Mouse (Mus musculus) CH12.LX (cell line): ENCODE results near the gene Slc25a38. TPM values are rescaled to one million over a fixed set of nuclear protein-coding genes. Genes with fewer than 3 reads are reported as not detected.
A peak's percentile ranks its signal among the peaks of the same experiment; 100 is the strongest.

Source experiments
- DNase-seq: peaks from one replicate; pipeline ENCODE4 v3.0.0-alpha.2; 2013; ENCODE audit errors: extremely low read depth
- H3K27ac ChIP-seq: 2 replicates; pipeline ENCODE4 v1.5.1; 2012; ENCODE audit warnings: low read depth, mild to moderate bottlenecking, control low read depth, moderate library complexity; ENCODE audit not compliant: insufficient read depth
- H3K27me3 ChIP-seq: replicated peaks from 2 replicates; pipeline ENCODE3; 2012; ENCODE audit warnings: inconsistent platforms
- H3K36me3 ChIP-seq, 2 experiments: replicated peaks in 1 of 2; 2 replicates each; pipeline versions ENCODE3 to v1.6.1; 2012; ENCODE audit warnings: inconsistent platforms in 1 of 2, low read length in 1 of 2, mild to moderate bottlenecking in 1 of 2, mixed read lengths in 1 of 2, moderate library complexity in 1 of 2; ENCODE audit not compliant: control insufficient read depth in 1 of 2, insufficient read depth in 1 of 2
- H3K4me1 ChIP-seq, 2 experiments: 2 replicates each; pipeline ENCODE4 v1.6.1; 2012; ENCODE audit warnings: inconsistent platforms in 1 of 2, moderate library complexity in 1 of 2; ENCODE audit not compliant: insufficient read depth in 2 of 2, control insufficient read depth in 1 of 2
- H3K4me2 ChIP-seq: 2 replicates; pipeline ENCODE4 v1.6.1; 2012; ENCODE audit warnings: low read depth, mild to moderate bottlenecking, control low read depth; ENCODE audit not compliant: poor library complexity, insufficient read depth, severe bottlenecking
- H3K4me3 ChIP-seq, 3 experiments: fragments of 150-350 bp in 1 of 3; sonication (generic) in 1 of 3; replicated peaks in 1 of 3; 2 replicates each; pipeline versions ENCODE3 to v1.5.1; 2011 to 2012; ENCODE audit warnings: low read depth in 2 of 3, low read length in 2 of 3, mild to moderate bottlenecking in 2 of 3, moderate library complexity in 2 of 3, control low read depth in 1 of 3, improper control_type of control experiment in 1 of 3, inconsistent platforms in 1 of 3, mixed read lengths in 1 of 3; ENCODE audit not compliant: poor library complexity in 1 of 3
- H3K79me2 ChIP-seq: replicated peaks from 2 replicates; pipeline ENCODE4 v1.6.1; 2012; ENCODE audit warnings: mild to moderate bottlenecking, moderate library complexity; ENCODE audit not compliant: control insufficient read depth, poor library complexity, insufficient read depth, severe bottlenecking; ENCODE audit errors: extremely low read depth
- H3K9ac ChIP-seq: 2 replicates; pipeline ENCODE4 v1.6.1; 2012; ENCODE audit warnings: low read depth, mild to moderate bottlenecking, control low read depth, moderate library complexity; ENCODE audit not compliant: insufficient read depth
- H3K9me3 ChIP-seq: replicated peaks from 2 replicates; pipeline ENCODE3; 2012; ENCODE audit warnings: low read length, inconsistent platforms, mixed read lengths
- CHD2 ChIP-seq: IDR thresholded peaks from 2 replicates; pipeline ENCODE4 v1.6.1; 2011; ENCODE audit warnings: low read length, improper control_type of control experiment
- CTCF ChIP-seq, 2 experiments: IDR thresholded peaks in 1 of 2; conservative IDR thresholded peaks in 1 of 2; 2 replicates each; pipeline ENCODE4 v1.5.1; 2011 to 2012; ENCODE audit warnings: low read depth in 2 of 2, low read length in 2 of 2, improper control_type of control experiment in 1 of 2, inconsistent platforms in 1 of 2, mild to moderate bottlenecking in 1 of 2, moderate library complexity in 1 of 2
- EP300 ChIP-seq: IDR thresholded peaks from 2 replicates; pipeline ENCODE4 v1.6.1; 2011; ENCODE audit warnings: low read length, improper control_type of control experiment
- ETS1 ChIP-seq: conservative IDR thresholded peaks from 2 replicates; pipeline ENCODE4 v1.6.1; 2012; ENCODE audit warnings: low read depth, mild to moderate bottlenecking, inconsistent platforms, low read length, improper control_type of control experiment, moderate library complexity
- HCFC1 ChIP-seq: IDR thresholded peaks from 2 replicates; pipeline ENCODE4 v1.6.1; 2012; ENCODE audit warnings: low read depth, mild to moderate bottlenecking, inconsistent platforms, low read length, improper control_type of control experiment
- JUN ChIP-seq: IDR thresholded peaks from 2 replicates; pipeline ENCODE4 v1.6.1; 2011; ENCODE audit warnings: low read depth, mild to moderate bottlenecking, low read length, improper control_type of control experiment, moderate library complexity; ENCODE audit not compliant: insufficient read depth
- MAFK ChIP-seq: IDR thresholded peaks from 2 replicates; pipeline ENCODE4 v1.6.1; 2011; ENCODE audit warnings: low read length, improper control_type of control experiment; ENCODE audit not compliant: insufficient replicate concordance
- MAZ ChIP-seq: IDR thresholded peaks from 2 replicates; pipeline ENCODE4 v1.6.1; 2012; ENCODE audit warnings: low read depth, mild to moderate bottlenecking, inconsistent platforms, low read length, improper control_type of control experiment, moderate library complexity
- MYC ChIP-seq: IDR thresholded peaks from 2 replicates; pipeline ENCODE4 v1.6.1; 2011; ENCODE audit warnings: low read depth, mild to moderate bottlenecking, improper control_type of control experiment, low read length
- NELFE ChIP-seq: IDR thresholded peaks from 2 replicates; pipeline ENCODE4 v1.6.1; 2011; ENCODE audit warnings: low read depth, low read length, improper control_type of control experiment
- POLR2A ChIP-seq: IDR thresholded peaks from 2 replicates; pipeline ENCODE4 v1.6.1; 2011; ENCODE audit warnings: low read depth, mild to moderate bottlenecking, improper control_type of control experiment, low read length
- SIN3A ChIP-seq: IDR thresholded peaks from 2 replicates; pipeline ENCODE4 v1.6.1; 2012; ENCODE audit warnings: low read length, improper control_type of control experiment, inconsistent platforms
- USF2 ChIP-seq: conservative IDR thresholded peaks from 2 replicates; pipeline ENCODE4 v1.6.1; 2011; ENCODE audit warnings: low read depth, low read length, improper control_type of control experiment
- ZKSCAN1 ChIP-seq: IDR thresholded peaks from 2 replicates; pipeline ENCODE4 v1.6.1; 2012; ENCODE audit warnings: low read depth, inconsistent platforms, low read length, improper control_type of control experiment, borderline replicate concordance
- ZNF384 ChIP-seq: IDR thresholded peaks from 2 replicates; pipeline ENCODE4 v1.6.1; 2012; ENCODE audit warnings: low read depth, low read length, improper control_type of control experiment, inconsistent platforms
- dilution Hi-C: fragments of 300-500 bp; cut with MboI; formaldehyde crosslinking; loops from 2 replicates; pipeline ENCODE4 v1.14.3; 2020; ENCODE audit warnings: low sequenced_read_pairs; ENCODE audit not compliant: extremely low pct_unique_long_range_greater_than_20kb, extremely low pct_ligation_motif_present
- in situ Hi-C: fragments of 300-500 bp; cut with MboI; formaldehyde crosslinking; loops from 3 replicates; pipeline ENCODE4 v1.14.3; 2019; ENCODE audit warnings: low sequenced_read_pairs, low pct_ligation_motif_present, low pct_unique_long_range_greater_than_20kb, mixed read lengths
- polyA plus RNA-seq: library from polyadenylated mRNA; unstranded; fragments of >175 nt; gene quantifications from 2 replicates; pipeline ENCODE4 v1.2.1, GENCODE M21; 2012; ENCODE audit warnings: low read depth; ENCODE audit not compliant: insufficient read length
- total RNA-seq, 2 experiments: library from RNA; depleted of rRNA; stranded (reverse); fragments of 300-350 nt in 1 of 2; fragments of >200 nt in 1 of 2; gene quantifications; 2 replicates each; pipeline ENCODE4 v1.2.3; 2012 to 2014

Gene Slc25a38
- total and polyA plus RNA-seq, 3 experiments, result 20.3 to 24.4 (median 22.3) TPM

- H3K27me3 ChIP-seq, result no peaks in the 10 kb centered on the region
- H3K9ac ChIP-seq, result peak overlapping the region; percentile 58
- in situ Hi-C loops, result no loop called here
- H3K27ac ChIP-seq, result peak overlapping the region; percentile 77
- peak overlapping the region; percentile 96 for H3K4me2 ChIP-seq
- peaks cover 0 to 9% of the 10 kb centered on the region in 2 experiments for H3K36me3 ChIP-seq
- DNase-seq, result no peak
- peak overlapping the region; percentile 62 to 87 (median 71) for H3K4me3 ChIP-seq
- H3K4me1 ChIP-seq, result peaks cover 12 to 24% of the 10 kb centered on the region in 2 experiments; a peak in 3 of 4 replicates
- H3K79me2 ChIP-seq, result peaks cover 13% of the 10 kb centered on the region
- no peaks in the 10 kb centered on the region for H3K9me3 ChIP-seq
- dilution Hi-C loops, result no loop called here
- TF ChIP-seq MYC (peak; percentile 51; the same call in 1 of the 2 replicates), USF2 (no peak)
Observed at GRCm38 (mm10) chr9:120111156-120111945, 1.2 kb downstream of the Slc25a38 start.

GRCm38 (mm10) chr9:120112472-120112871 is 2.3 kb downstream of the Slc25a38 start:
- Histone ChIP-seq H3K79me2 (peaks cover 13% of the 10 kb centered on the region), H3K9me3 (no peaks in the 10 kb centered on the region), H3K4me2 (no peak overlapping the region), H3K9ac (no peak overlapping the region), H3K27me3 (no peaks in the 10 kb centered on the region), H3K36me3 (peaks cover 4 to 18% of the 10 kb centered on the region in 2 experiments), H3K4me3 (no peak overlapping the region), H3K4me1 (peaks cover 12 to 35% of the 10 kb centered on the region in 2 experiments; a peak in 3 of 4 replicates), H3K27ac (no peak overlapping the region)
- DNase-seq, result no peak
- dilution Hi-C loops (no loop called here), in situ Hi-C loops (no loop called here)
- no peak for TF ChIP-seq USF2
- TF ChIP-seq ZNF384, result no peak
- TF ChIP-seq ZKSCAN1, result no peak
- TF ChIP-seq MAFK, result no peak
- no peak for TF ChIP-seq HCFC1
- no peak for TF ChIP-seq NELFE
- TF ChIP-seq POLR2A, result no peak
- no peak for TF ChIP-seq CHD2
- TF ChIP-seq MAZ, result no peak
- no peak for TF ChIP-seq JUN
- no peak for TF ChIP-seq CTCF (conservative IDR thresholded peaks at IDR 0.05 in 1 of 2, IDR thresholded peaks at IDR 0.05 in 1 of 2; ENCODE audit: low read depth in 2 of 2, low read length in 2 of 2)
- TF ChIP-seq ETS1, result no peak
- no peak for TF ChIP-seq EP300
- TF ChIP-seq SIN3A, result no peak
